Mouse (Mus musculus) WW6 (cell line): Measurements from ENCODE around the gene Ly9.

Experiments used
- DNase-seq: peaks from one replicate; pipeline ENCODE4 v3.0.0-alpha.2; 2013; ENCODE audit warnings: low read depth, low spot score

The Ly9 gene

GRCm38 (mm10) chr1:171607176-171607575 lies at the start of gene Ly9:
Ly9 (minus strand) TSS chr1:171607410.
- DNase-seq: no peak

- DNase-seq: no peak
These were observed 45.5 kb upstream of the Ly9 start, which contains the start of gene Slamf7 for GRCm38 (mm10) chr1:171652734-171653133. Slamf7 (minus strand) TSS chr1:171653035.

- DNase-seq: no peak
These were observed 41.6 kb upstream of the Ly9 start for GRCm38 (mm10) chr1:171648840-171649239.

GRCm38 (mm10) chr1:171647716-171648115 lies 40.5 kb upstream of the Ly9 start:
- DNase-seq: no peak

- DNase-seq: no peak
These were observed 39.3 kb upstream of the Ly9 start for GRCm38 (mm10) chr1:171646429-171646940.

GRCm38 (mm10) chr1:171643612-171644011 lies 36.4 kb upstream of the Ly9 start:
- DNase-seq: no peak

GRCm38 (mm10) chr1:171640796-171641195 lies 33.6 kb upstream of the Ly9 start:
- no peak for DNase-seq

- DNase-seq: no peak
These were observed 31.5 kb upstream of the Ly9 start for GRCm38 (mm10) chr1:171638686-171639085.

- DNase-seq: no peak
These were observed 29.9 kb upstream of the Ly9 start for GRCm38 (mm10) chr1:171637101-171637500.

GRCm38 (mm10) chr1:171635696-171636095 lies 28.5 kb upstream of the Ly9 start:
- no peak for DNase-seq

GRCm38 (mm10) chr1:171631447-171631846 lies 24.2 kb upstream of the Ly9 start:
- no peak for DNase-seq

GRCm38 (mm10) chr1:171630912-171631311 lies 23.7 kb upstream of the Ly9 start:
- no peak for DNase-seq

GRCm38 (mm10) chr1:171630041-171630440 lies 22.8 kb upstream of the Ly9 start:
- DNase-seq: no peak

- DNase-seq: no peak
These were observed 22.0 kb upstream of the Ly9 start for GRCm38 (mm10) chr1:171629168-171629567.

GRCm38 (mm10) chr1:171627801-171628200 lies 20.6 kb upstream of the Ly9 start:
- DNase-seq: no peak

- no peak for DNase-seq
These were observed 12.9 kb upstream of the Ly9 start for GRCm38 (mm10) chr1:171620091-171620490.

GRCm38 (mm10) chr1:171619645-171620044 lies 12.4 kb upstream of the Ly9 start:
- DNase-seq: no peak

- no peak for DNase-seq
These were observed 11.8 kb upstream of the Ly9 start for GRCm38 (mm10) chr1:171619001-171619400.

- DNase-seq: no peak
These were observed 9.8 kb upstream of the Ly9 start for GRCm38 (mm10) chr1:171616881-171617515.

GRCm38 (mm10) chr1:171613962-171614361 lies 6.8 kb upstream of the Ly9 start:
- DNase-seq: no peak

- no peak for DNase-seq
These were observed 3.6 kb upstream of the Ly9 start for GRCm38 (mm10) chr1:171610781-171611180.

- no peak for DNase-seq
These were observed 2.8 kb upstream of the Ly9 start for GRCm38 (mm10) chr1:171610026-171610425.

GRCm38 (mm10) chr1:171606656-171607055 lies 554 bp downstream of the Ly9 start:
- DNase-seq: no peak

GRCm38 (mm10) chr1:171604686-171605085 lies 2.5 kb downstream of the Ly9 start:
- DNase-seq: no peak
